Mouse (Mus musculus) WW6 (cell line): ENCODE measurements around the gene Dars.

Source experiments
- DNase-seq: peaks from one replicate; pipeline ENCODE4 v3.0.0-alpha.2; 2013; ENCODE audit warnings: low read depth, low spot score

Dars gene

GRCm38 (mm10) chr1:128417533-128417888 is 343 bp upstream of the Dars start:
- no peak for DNase-seq

- DNase-seq, result no peak
Measured at GRCm38 (mm10) chr1:128411141-128411540, 6.0 kb downstream of the Dars start.

GRCm38 (mm10) chr1:128406846-128407245 is 10.3 kb downstream of the Dars start:
- no peak for DNase-seq

GRCm38 (mm10) chr1:128405675-128406074 is 11.5 kb downstream of the Dars start:
- no peak for DNase-seq

GRCm38 (mm10) chr1:128405041-128405481 is 12.1 kb downstream of the Dars start:
- no peak for DNase-seq

- DNase-seq, result no peak
Measured at GRCm38 (mm10) chr1:128400926-128401325, 16.2 kb downstream of the Dars start.

GRCm38 (mm10) chr1:128399941-128400915 is 16.9 kb downstream of the Dars start:
- no peak for DNase-seq

GRCm38 (mm10) chr1:128398738-128399445 is 18.3 kb downstream of the Dars start:
- no peak for DNase-seq

- no peak for DNase-seq
Measured at GRCm38 (mm10) chr1:128394657-128395056, 22.5 kb downstream of the Dars start.

- DNase-seq, result peak; percentile 65
Measured at GRCm38 (mm10) chr1:128392382-128392781, 24.8 kb downstream of the Dars start.

- no peak for DNase-seq
Measured at GRCm38 (mm10) chr1:128386487-128386886, 30.7 kb downstream of the Dars start.

GRCm38 (mm10) chr1:128376841-128377240 is 40.3 kb downstream of the Dars start:
- DNase-seq, result no peak

- no peak for DNase-seq
Measured at GRCm38 (mm10) chr1:128372143-128372860, 44.9 kb downstream of the Dars start.

GRCm38 (mm10) chr1:128368732-128369441 is 48.3 kb downstream of the Dars start:
- peak; percentile 9 for DNase-seq

- no peak for DNase-seq
Measured at GRCm38 (mm10) chr1:128360601-128361000, 56.6 kb downstream of the Dars start.

GRCm38 (mm10) chr1:128359554-128360376 is 57.4 kb downstream of the Dars start, which contains the start of gene Mcm6:
Gene Mcm6 (minus strand): TSS chr1:128359664.
- peak; percentile 90 for DNase-seq

- DNase-seq, result peak; percentile 13
Measured at GRCm38 (mm10) chr1:128358916-128359553, 58.1 kb downstream of the Dars start.

GRCm38 (mm10) chr1:128358276-128358675 is 58.9 kb downstream of the Dars start:
- DNase-seq, result no peak

- no peak for DNase-seq
Measured at GRCm38 (mm10) chr1:128357452-128357851, 59.7 kb downstream of the Dars start.

- DNase-seq, result no peak
Measured at GRCm38 (mm10) chr1:128353092-128353491, 64.1 kb downstream of the Dars start.
